Mouse (Mus musculus) embryonic fibroblast, embryonic 13.5 days (primary cell): Measurements from ENCODE around the gene Itga9.

Experiments used
- CTCF ChIP-seq: IDR thresholded peaks from 2 replicates; pipeline ENCODE4 v1.5.1; 2011; ENCODE audit warnings: mild to moderate bottlenecking, control low read depth, low read length, moderate library complexity, borderline replicate concordance; ENCODE audit not compliant: insufficient read depth
- POLR2A ChIP-seq: IDR thresholded peaks from 2 replicates; pipeline ENCODE4 v1.6.1; 2011; ENCODE audit warnings: low read depth, mild to moderate bottlenecking, control low read depth, low read length, moderate library complexity

GRCm38 (mm10) chr9:118681506-118681905 lies 75.0 kb downstream of the Itga9 start:
- TF ChIP-seq POLR2A (no peak), CTCF (no peak)
